Mouse (Mus musculus): ENCODE results near the gene Tcf21. TPM values are rescaled to one million over a fixed set of nuclear protein-coding genes. Genes with fewer than 3 reads are reported as not detected.

The Tcf21 gene
- total RNA-seq, 2 experiments from 2014 or later = 10.3 to 12.4 TPM

- DNase-seq = peak in 1 of 2 experiments; percentile 46
- intact Hi-C loops (cut with DNase I) = loop anchor here (10.0 kb wide), 2 partner anchors 57 to 257 kb away; no protein-coding TSS in a partner anchor
These were observed 2.4 kb downstream of the Tcf21 start for GRCm38 (mm10) chr10:22817561-22817960.

- DNase-seq = peak in 1 of 2 experiments; percentile 42
- intact Hi-C loops (cut with DNase I) = loop anchor here (10.0 kb wide), 2 partner anchors 59 to 259 kb away; no protein-coding TSS in a partner anchor
These were observed 3.7 kb downstream of the Tcf21 start for GRCm38 (mm10) chr10:22816237-22816762.

GRCm38 (mm10) chr10:22815461-22816236 lies 4.3 kb downstream of the Tcf21 start:
- peak in 1 of 2 experiments; percentile 29 for DNase-seq
- intact Hi-C loops (cut with DNase I) = loop anchor here (10.0 kb wide), 2 partner anchors 59 to 259 kb away; no protein-coding TSS in a partner anchor

- DNase-seq = peak in 1 of 2 experiments; percentile 34
- intact Hi-C loops (cut with DNase I) = loop anchor here (10.0 kb wide), 2 partner anchors 60 to 260 kb away; no protein-coding TSS in a partner anchor
These were observed 5.2 kb downstream of the Tcf21 start for GRCm38 (mm10) chr10:22814771-22815170.

- peak in 1 of 2 experiments; percentile 32 for DNase-seq
- intact Hi-C loops (cut with DNase I) = loop anchor here (10.0 kb wide), 2 partner anchors 61 to 261 kb away; no protein-coding TSS in a partner anchor
These were observed 5.7 kb downstream of the Tcf21 start for GRCm38 (mm10) chr10:22814294-22814693.

GRCm38 (mm10) chr10:22813317-22813960 lies 6.5 kb downstream of the Tcf21 start:
- intact Hi-C loops (cut with DNase I) = loop anchor here (10.0 kb wide), 2 partner anchors 61 to 261 kb away; no protein-coding TSS in a partner anchor
- peak in 1 of 2 experiments; percentile 39 for DNase-seq

- no peak for DNase-seq
- intact Hi-C loops (cut with DNase I) = loop anchor here (10.0 kb wide), 2 partner anchors 63 to 263 kb away; no protein-coding TSS in a partner anchor
These were observed 8.1 kb downstream of the Tcf21 start for GRCm38 (mm10) chr10:22811921-22812320.

GRCm38 (mm10) chr10:22782684-22783083 lies 37.3 kb downstream of the Tcf21 start:
- no peak for DNase-seq
- intact Hi-C loops (cut with DNase I) = loop anchor here (1.0 to 10.0 kb wide), 2 partner anchors 299 to 832 kb away; no protein-coding TSS in a partner anchor

- no peak for DNase-seq
These were observed 38.5 kb downstream of the Tcf21 start for GRCm38 (mm10) chr10:22781466-22781865.

GRCm38 (mm10) chr10:22777939-22778338 lies 42.0 kb downstream of the Tcf21 start:
- intact Hi-C loops (cut with DNase I) = loop anchor here (1.0 to 2.0 kb wide), 2 partner anchors 63 to 303 kb away; no protein-coding TSS in a partner anchor
- DNase-seq = peak; percentile 10 to 16

More at GRCm38 (mm10) chr10:22781466-22781865, 38.5 kb downstream of the Tcf21 start:
- intact Hi-C loops (cut with DNase I) = loop anchor here (10.0 kb wide), 1 partner anchor 833 kb away; no protein-coding TSS in a partner anchor

- DNase-seq = peak; percentile 45 to 47
- intact Hi-C loops (cut with DNase I) = loop anchor here (1.0 to 2.0 kb wide), 3 partner anchors 61 to 197 kb away; no protein-coding TSS in a partner anchor
These were observed 43.8 kb downstream of the Tcf21 start for GRCm38 (mm10) chr10:22776007-22776698.

GRCm38 (mm10) chr10:22775456-22775855 lies 44.5 kb downstream of the Tcf21 start:
- DNase-seq = no peak
- intact Hi-C loops (cut with DNase I) = no loop called here

GRCm38 (mm10) chr10:22774626-22775025 lies 45.3 kb downstream of the Tcf21 start:
- intact Hi-C loops (cut with DNase I) = no loop called here
- no peak for DNase-seq

Other genes starting within 250 kb of the Tcf21 start
- 10 to 100 TPM; 17.1 to 19.0 TPM for gene Slc2a12, start 175.2 kb downstream of the Tcf21 start, total RNA-seq (2021)
- 10 to 100 TPM; 18.2 to 21.4 TPM for gene Tbpl1, start 88.2 kb downstream of the Tcf21 start, total RNA-seq (2021)